In the genomic region with DNA sequence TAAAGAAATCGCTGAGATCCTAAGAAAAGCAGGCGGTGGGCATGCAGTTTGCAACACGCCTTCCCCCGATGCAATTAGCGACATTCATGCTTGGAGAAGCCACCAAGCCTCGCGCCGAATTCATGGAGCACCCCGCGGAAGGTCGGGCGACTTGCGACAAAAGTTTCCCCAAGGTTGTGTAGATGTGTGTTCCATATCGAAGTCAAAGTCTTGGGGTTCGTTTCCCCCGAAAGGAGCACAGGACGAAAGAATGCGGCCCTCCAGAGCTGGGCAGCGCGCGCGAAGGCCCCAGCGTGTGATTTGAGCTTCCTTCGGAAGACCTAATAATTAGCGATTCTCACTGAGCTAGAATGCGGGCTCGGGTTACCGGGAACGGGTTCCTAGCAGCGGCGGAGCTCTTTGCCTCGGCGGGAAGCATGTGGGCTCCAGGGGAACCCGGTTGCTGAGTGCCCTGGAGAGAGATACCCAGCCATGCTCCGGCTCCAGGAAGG, we compare ENCODE assay signal across 10 mouse cellular contexts. TPM values are rescaled to one million over a fixed set of nuclear protein-coding genes. Genes with fewer than 3 reads are reported as not detected.
DNase-seq lines count a peak whose midpoint lies in the region; ATAC-seq lines count a peak whose summit lies in the region.
"Had no signal": no experiment of that assay in that cellular context is flagged by ENCODE, and none has a peak within 500 bp of the region (broad histone marks: within the 10 kb centered on the region; RNA-seq: fewer than 3 reads in every experiment).

No protein-coding gene starts in this region.

- DNase-seq in heart, postnatal 14 days: no peak
- peak; percentile 47 for DNase-seq in cerebellum, adult 9-11 months
- peak; percentile 65 for DNase-seq in hindbrain, embryonic 11.5 days (ENCODE audit: low spot score)
- no peak for DNase-seq in left cerebral cortex, adult 9 months (ENCODE audit: low spot score in 2 of 2)
- no peak for DNase-seq in layer of hippocampus, adult 9-10 months (ENCODE audit: low spot score)
- no peak for DNase-seq in kidney, postnatal 14 days
- DNase-seq: right cerebral cortex, postnatal 25 days had no signal

- H3K36me3 ChIP-seq in heart, embryonic 14.5 days (ENCODE audit: control insufficient read depth, insufficient read depth, low read length): no peaks in the 10 kb centered on the region
- no peaks in the 10 kb centered on the region for H3K36me3 ChIP-seq in hindbrain, embryonic 11.5 days (ENCODE audit: control insufficient read depth, insufficient read depth, low read length)
- no peaks in the 10 kb centered on the region for H3K36me3 ChIP-seq in neural tube, embryonic 12.5 days
- H3K36me3 ChIP-seq: lung, embryonic 15.5 days had no signal

- H3K27ac ChIP-seq in heart, embryonic 14.5 days (replicated peaks in 1 of 2; ENCODE audit: control insufficient read depth in 1 of 2, insufficient read depth in 1 of 2, low read depth in 2 of 2, low read length in 2 of 2): no peak overlapping the region
- no peak overlapping the region for H3K27ac ChIP-seq in hindbrain, embryonic 11.5 days (ENCODE audit: low read depth, low read length)
- H3K27ac ChIP-seq in neural tube, embryonic 12.5 days: no peak overlapping the region
- H3K27ac ChIP-seq: lung, embryonic 15.5 days had no signal

- no peak overlapping the region for H3K9ac ChIP-seq in heart, embryonic 14.5 days (ENCODE audit: low read length)
- peak overlapping the region; percentile 51 for H3K9ac ChIP-seq in hindbrain, embryonic 11.5 days (ENCODE audit: low read depth, low read length)
- H3K9ac ChIP-seq in neural tube, embryonic 12.5 days: peak overlapping the region; percentile 47; the same call in 1 of the 2 replicates
- H3K9ac ChIP-seq: lung, embryonic 15.5 days had no signal

- ATAC-seq in heart, embryonic 14.5 days (ENCODE audit: insufficient number of reproducible peaks, insufficient read depth, low FRiP score, low read depth): no peak
- ATAC-seq in hindbrain, embryonic 11.5 days (ENCODE audit: low FRiP score): no peak
- no peak for ATAC-seq in neural tube, embryonic 12.5 days (ENCODE audit: low FRiP score, low read depth)

- peaks cover 95% of the 10 kb centered on the region for H3K27me3 ChIP-seq in heart, embryonic 14.5 days (ENCODE audit: control insufficient read depth, insufficient read depth, low read length)
- H3K27me3 ChIP-seq in hindbrain, embryonic 11.5 days (ENCODE audit: control insufficient read depth, insufficient read depth, low read length): peaks cover 80% of the 10 kb centered on the region
- peaks cover 96% of the 10 kb centered on the region for H3K27me3 ChIP-seq in neural tube, embryonic 12.5 days (replicated peaks)

- H3K4me2 ChIP-seq in heart, embryonic 14.5 days (ENCODE audit: low read length): peak overlapping the region; percentile 4; the same call in 1 of the 2 replicates
- peak overlapping the region; percentile 28 for H3K4me2 ChIP-seq in hindbrain, embryonic 11.5 days (replicated peaks; ENCODE audit: low read depth, low read length)
- H3K4me2 ChIP-seq in neural tube, embryonic 12.5 days (replicated peaks): peak overlapping the region; percentile 72

- H3K9me3 ChIP-seq in heart, embryonic 14.5 days (ENCODE audit: control insufficient read depth, low read length): no peaks in the 10 kb centered on the region
- H3K9me3 ChIP-seq in hindbrain, embryonic 11.5 days (ENCODE audit: control insufficient read depth, low read length): no peaks in the 10 kb centered on the region
- no peaks in the 10 kb centered on the region for H3K9me3 ChIP-seq in neural tube, embryonic 12.5 days
- H3K9me3 ChIP-seq: lung, embryonic 15.5 days had no signal

- WGBS in heart, embryonic 14.5 days: under 1% methylated on average over 35 of the region's 35 CpGs
- WGBS in hindbrain, embryonic 11.5 days: under 1% methylated on average over 35 of the region's 35 CpGs
- WGBS in neural tube, embryonic 12.5 days: under 1% methylated on average over 35 of the region's 35 CpGs

- intact Hi-C loops in heart, postnatal 14 days (cut with DNase I): loop anchor here (2.0 kb wide), 1 partner anchor 17 kb away; no protein-coding TSS in a partner anchor

- peak overlapping the region in 1 of 2 experiments; percentile 17; a peak in 1 of 4 replicates for H3K4me3 ChIP-seq in heart, embryonic 14.5 days (ENCODE audit: control insufficient read depth in 1 of 2, insufficient read depth in 1 of 2, low read depth in 1 of 2, low read length in 2 of 2)
- peak overlapping the region; percentile 22 for H3K4me3 ChIP-seq in hindbrain, embryonic 11.5 days (ENCODE audit: low read depth, low read length)
- H3K4me3 ChIP-seq in neural tube, embryonic 12.5 days: peak overlapping the region; percentile 34
- H3K4me3 ChIP-seq: lung, embryonic 15.5 days had no signal

- peaks cover 11 to 13% of the 10 kb centered on the region in 2 experiments; a peak in 3 of 4 replicates for H3K4me1 ChIP-seq in heart, embryonic 14.5 days (ENCODE audit: control insufficient read depth in 2 of 2, insufficient read depth in 2 of 2, low read length in 2 of 2)
- H3K4me1 ChIP-seq in hindbrain, embryonic 11.5 days (replicated peaks; ENCODE audit: control insufficient read depth, insufficient read depth, low read length): peaks cover 23% of the 10 kb centered on the region
- H3K4me1 ChIP-seq in neural tube, embryonic 12.5 days: peaks cover 45% of the 10 kb centered on the region

RNA-seq across cellular contexts. Expression of a gene that starts 0.7 kb away (rescaled TPM):
- 0.12 and 0.23 TPM in 2 replicates for polyA plus RNA-seq in heart, embryonic 14.5 days (2014; fragmentation: Nextera tagmentation; extraction: Ambion mirVana)
- not detected for total RNA-seq in heart, postnatal 14 days (2021)
- polyA plus RNA-seq in hindbrain, embryonic 11.5 days (2014; fragmentation: Nextera tagmentation; extraction: Ambion mirVana): 23.9 and 26.8 TPM in 2 replicates
- polyA plus RNA-seq in neural tube, embryonic 12.5 days (2016; fragmentation: Nextera tagmentation; extraction: Ambion mirVana): 23.8 and 25.7 TPM in 2 replicates
- polyA plus RNA-seq: lung, embryonic 15.5 days had no signal

Comparison
In these comparisons a context has a peak if more than half of its experiments do, and no peak if none do; other contexts are left out.
1. H3K4me2 ChIP-seq: peak in every context shown above with its lines; median percentile 72 in neural tube, embryonic 12.5 days; 28 in hindbrain, embryonic 11.5 days; 4 in heart, embryonic 14.5 days.
2. DNase-seq: peak in cerebellum, adult 9-11 months (single experiment) and hindbrain, embryonic 11.5 days (single experiment); none in heart, postnatal 14 days (0 of 2), left cerebral cortex, adult 9 months (0 of 2), layer of hippocampus, adult 9-10 months (single experiment) and kidney, postnatal 14 days (single experiment).
3. RNA of a gene that starts 0.7 kb away (polyA plus RNA-seq): 23.9 to 26.8 TPM in hindbrain, embryonic 11.5 days and 23.8 to 25.7 TPM in neural tube, embryonic 12.5 days; 0.12 to 0.23 TPM in heart, embryonic 14.5 days; every median in the first group is over 10 times any median in the second.